Mouse (Mus musculus): ENCODE measurements around the gene 1600002K03Rik. TPM values are rescaled to one million over a fixed set of nuclear protein-coding genes. Genes with fewer than 3 reads are reported as not detected.

Gene 1600002K03Rik
- total RNA-seq, 2 experiments from 2014 or later, result 7.0 to 7.4 TPM

GRCm38 (mm10) chr10:80151211-80152034 is 21.3 kb upstream of the 1600002K03Rik start:
- no peak for DNase-seq (ENCODE audit: low spot score in 2 of 2)
- Histone ChIP-seq H3K27ac (peak overlapping the region; percentile 97), H3K4me3 (peak overlapping the region; percentile 94)
- TF ChIP-seq CTCF (conservative IDR thresholded peaks at IDR 0.05), result no peak

DNA sequence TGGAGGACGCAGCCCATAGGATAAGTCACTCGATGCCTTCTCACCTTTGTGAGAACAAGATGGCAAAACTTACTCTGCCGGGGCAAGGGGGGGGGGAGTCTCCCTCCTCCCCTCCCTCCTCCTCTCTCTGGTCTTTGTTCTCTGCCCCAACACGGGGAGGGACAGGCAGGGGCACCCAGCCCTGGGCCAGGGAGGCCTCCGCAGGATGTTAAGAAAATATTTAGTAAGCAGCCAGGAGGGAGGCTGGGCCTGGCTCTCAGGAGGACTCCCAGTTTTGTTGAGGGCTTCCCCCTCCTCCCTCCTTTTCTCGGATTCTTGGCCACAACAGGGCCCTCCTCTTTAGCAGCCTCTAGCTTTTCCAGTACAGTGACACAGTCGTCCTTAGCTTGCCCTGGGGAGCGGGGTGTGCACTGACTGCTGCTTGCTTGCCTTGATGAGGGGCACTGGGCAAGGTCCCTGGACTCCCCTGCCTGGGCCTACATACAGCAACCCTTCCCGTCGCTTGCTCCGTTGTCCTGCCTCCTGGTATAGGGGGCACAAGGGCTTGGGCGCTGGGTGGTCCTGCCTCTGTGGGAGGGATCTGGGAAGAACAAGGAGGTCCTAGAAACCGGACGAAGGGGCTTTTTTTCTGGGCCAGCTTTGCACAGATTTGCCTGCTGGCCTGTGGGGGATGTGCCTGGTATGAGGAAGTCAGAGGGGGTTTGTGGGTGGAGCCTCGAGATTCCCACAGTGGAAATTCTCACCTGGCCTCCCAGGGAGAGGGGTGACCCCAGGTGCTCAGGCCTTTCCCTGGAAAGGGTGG is 20.5 kb upstream of the 1600002K03Rik start:
- H3K4me3 ChIP-seq, result peak overlapping the region; percentile 94
- H3K27ac ChIP-seq, result peak overlapping the region; percentile 97
- TF ChIP-seq CTCF (conservative IDR thresholded peaks at IDR 0.05), result no peak
- no peak for DNase-seq (ENCODE audit: low spot score in 2 of 2)

GRCm38 (mm10) chr10:80152873-80153260 is 19.9 kb upstream of the 1600002K03Rik start:
- Histone ChIP-seq H3K27ac (peak overlapping the region; percentile 97), H3K4me3 (peak overlapping the region; percentile 94)
- DNase-seq (ENCODE audit: low spot score in 2 of 2), result no peak
- TF ChIP-seq CTCF (conservative IDR thresholded peaks at IDR 0.05), result no peak

DNA sequence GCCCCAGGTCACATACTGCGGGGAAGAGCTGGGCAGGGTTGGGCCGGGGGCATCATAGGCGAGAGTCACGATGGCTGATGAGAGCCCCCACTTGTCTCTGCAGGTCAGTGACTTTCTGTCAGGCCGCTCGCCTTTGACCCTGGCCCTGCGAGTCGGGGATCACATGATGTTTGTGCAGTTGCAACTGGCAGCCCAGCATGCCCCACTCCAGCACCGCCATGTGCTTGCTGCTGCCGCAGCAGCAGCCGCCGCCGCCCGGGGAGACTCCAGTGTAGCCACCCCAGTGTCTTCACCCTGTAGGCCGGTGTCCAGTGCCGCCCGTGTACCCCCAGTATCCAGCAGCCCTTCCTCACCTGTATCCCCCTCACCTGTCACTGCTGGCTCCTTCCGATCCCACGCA is 19.0 kb upstream of the 1600002K03Rik start:
- Histone ChIP-seq H3K27ac (peak overlapping the region; percentile 97), H3K4me3 (no peak overlapping the region; the same call in 1 of the 2 replicates)
- no peak for DNase-seq (ENCODE audit: low spot score in 2 of 2)
- no peak for TF ChIP-seq CTCF (conservative IDR thresholded peaks at IDR 0.05)

- peak overlapping the region; percentile 97 for H3K27ac ChIP-seq
- no peak overlapping the region for H3K4me3 ChIP-seq
- DNase-seq (ENCODE audit: low spot score in 2 of 2), result no peak
- TF ChIP-seq CTCF (conservative IDR thresholded peaks at IDR 0.05), result no peak
These were observed 18.4 kb upstream of the 1600002K03Rik start for GRCm38 (mm10) chr10:80154384-80154783.

DNA sequence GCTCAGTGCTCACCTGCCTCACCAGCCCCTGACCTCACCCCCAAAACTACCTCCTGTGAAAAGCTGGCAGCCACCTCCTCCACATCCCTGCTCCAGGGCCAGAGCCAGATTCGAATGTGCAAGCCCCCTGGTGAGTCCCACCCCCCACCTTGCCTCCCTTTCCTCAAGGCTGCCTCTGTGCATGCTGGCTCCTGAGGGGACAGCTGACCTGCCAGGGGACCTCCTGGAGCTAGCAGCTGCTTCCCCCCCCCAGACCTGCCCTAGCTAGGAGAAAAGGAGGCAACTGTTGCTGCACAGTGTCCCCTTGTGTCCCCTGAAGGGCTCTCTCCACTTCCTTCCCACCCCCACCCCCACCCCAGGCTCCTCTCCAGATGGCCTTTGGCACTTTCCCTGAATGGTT is 17.5 kb upstream of the 1600002K03Rik start:
- peak overlapping the region; percentile 97 for H3K27ac ChIP-seq
- no peak for DNase-seq (ENCODE audit: low spot score in 2 of 2)
- TF ChIP-seq CTCF (conservative IDR thresholded peaks at IDR 0.05), result no peak
- no peak overlapping the region for H3K4me3 ChIP-seq

GRCm38 (mm10) chr10:80156002-80156751 is 16.6 kb upstream of the 1600002K03Rik start:
- DNase-seq (ENCODE audit: low spot score in 2 of 2), result no peak
- TF ChIP-seq CTCF (conservative IDR thresholded peaks at IDR 0.05), result no peak
- peak overlapping the region; percentile 89 for H3K27ac ChIP-seq
- peak overlapping the region; percentile 27 for H3K4me3 ChIP-seq

DNA sequence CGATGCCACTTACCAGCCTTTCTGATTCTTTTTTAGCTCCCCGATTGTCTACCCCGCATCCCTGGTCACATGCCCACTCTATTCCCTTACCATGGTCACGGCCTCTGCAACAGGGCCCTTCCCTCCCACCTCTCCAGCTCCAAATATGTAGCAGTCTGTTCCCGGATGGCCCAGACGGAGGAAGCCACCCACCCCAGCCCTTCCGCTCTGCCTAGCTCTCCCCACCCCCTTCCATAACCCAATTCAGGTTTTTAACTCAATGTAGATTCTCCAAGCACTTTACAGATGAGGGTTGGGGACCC is 16.0 kb upstream of the 1600002K03Rik start:
- Histone ChIP-seq H3K27ac (peak overlapping the region; percentile 89), H3K4me3 (no peak overlapping the region; the same call in 1 of the 2 replicates)
- DNase-seq (ENCODE audit: low spot score in 2 of 2), result no peak
- no peak for TF ChIP-seq CTCF (conservative IDR thresholded peaks at IDR 0.05)

- no peak overlapping the region; the same call in 1 of the 2 replicates for H3K4me3 ChIP-seq
- peak overlapping the region; percentile 89 for H3K27ac ChIP-seq
- DNase-seq (ENCODE audit: low spot score in 2 of 2), result no peak
- TF ChIP-seq CTCF (conservative IDR thresholded peaks at IDR 0.05), result 0 out of 2 replicates have a peak, but pooled peaks have one; percentile 5
These were observed 15.4 kb upstream of the 1600002K03Rik start for GRCm38 (mm10) chr10:80157141-80157929.

DNA sequence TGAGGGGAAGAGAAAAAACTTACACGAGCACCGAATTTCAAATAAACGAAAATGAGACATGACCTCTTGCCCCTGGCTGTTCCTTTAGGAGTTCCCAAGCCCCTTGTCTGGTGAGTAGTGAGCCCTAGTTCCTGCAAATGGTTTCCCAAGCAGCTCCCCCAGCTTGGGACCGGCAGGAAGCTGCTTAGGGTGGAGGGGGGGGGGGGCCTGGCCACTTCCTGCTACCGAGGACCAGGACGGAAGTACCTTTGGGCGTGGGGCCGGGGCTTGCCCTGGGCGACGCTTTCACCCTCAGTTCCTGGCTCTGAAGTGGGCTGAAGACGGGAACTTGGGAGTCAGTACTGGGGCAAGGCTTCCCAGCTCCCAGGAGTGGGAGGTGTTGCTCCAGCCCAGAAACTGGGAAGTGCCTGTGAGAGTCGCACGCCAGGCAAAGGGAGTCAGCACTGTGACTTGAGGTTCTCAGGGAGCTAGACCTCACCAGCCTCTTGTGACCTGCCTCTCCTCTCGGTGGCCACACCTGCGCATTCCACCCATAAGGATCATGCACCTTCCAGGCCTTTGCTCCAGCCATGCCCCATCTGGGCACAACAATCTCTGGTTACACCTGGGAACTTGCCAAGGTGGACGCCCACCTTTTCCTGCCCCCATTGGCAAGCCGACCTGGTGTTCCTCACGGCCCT is 14.3 kb upstream of the 1600002K03Rik start:
- DNase-seq (ENCODE audit: low spot score in 2 of 2), result no peak
- peak overlapping the region; percentile 17; the same call in 1 of the 2 replicates for H3K4me3 ChIP-seq

GRCm38 (mm10) chr10:80159021-80159560 is 13.7 kb upstream of the 1600002K03Rik start:
- peak overlapping the region; percentile 50 for H3K4me3 ChIP-seq
- no peak for DNase-seq (ENCODE audit: low spot score in 2 of 2)
- TF ChIP-seq CTCF (conservative IDR thresholded peaks at IDR 0.05), result no peak

More for the DNA sequence above, 14.3 kb upstream of the 1600002K03Rik start:
- peak overlapping the region; percentile 89 for H3K27ac ChIP-seq
- no peak for TF ChIP-seq CTCF (conservative IDR thresholded peaks at IDR 0.05)

More at GRCm38 (mm10) chr10:80159021-80159560, 13.7 kb upstream of the 1600002K03Rik start:
- H3K27ac ChIP-seq, result peak overlapping the region; percentile 89
